Mouse (Mus musculus) G1E (cell line): ENCODE results near the gene Bcar1. TPM values are rescaled to one million over a fixed set of nuclear protein-coding genes. Genes with fewer than 3 reads are reported as not detected.

Source experiments
- ATAC-seq: 2 replicates; pipeline ENCODE4 v1.8.0; 2016; ENCODE audit warnings: mild to moderate bottlenecking; ENCODE audit not compliant: insufficient number of reproducible peaks, poor library complexity, low FRiP score, severe bottlenecking; ENCODE audit errors: extremely low read depth
- DNase-seq: peaks from one replicate; pipeline ENCODE4 v3.0.0; 2012; ENCODE audit warnings: low spot score
- H3K27me3 ChIP-seq: 2 replicates; pipeline ENCODE4 v1.6.1; 2012; ENCODE audit warnings: mild to moderate bottlenecking, low read length, inconsistent platforms; ENCODE audit not compliant: insufficient read depth
- H3K36me3 ChIP-seq: replicated peaks from 2 replicates; pipeline ENCODE3; 2012; ENCODE audit warnings: mild to moderate bottlenecking, inconsistent platforms
- H3K4me1 ChIP-seq: 2 replicates; pipeline ENCODE4 v1.6.1; 2012; ENCODE audit warnings: low read depth, low read length, inconsistent platforms, mixed read lengths; ENCODE audit not compliant: insufficient read depth
- H3K4me3 ChIP-seq: 2 replicates; pipeline ENCODE4 v1.5.1; 2012; ENCODE audit warnings: low read depth, mild to moderate bottlenecking, inconsistent platforms, low read length, moderate library complexity, mixed read lengths
- H3K9me3 ChIP-seq: replicated peaks from 2 replicates; pipeline ENCODE4 v1.6.1; 2012; ENCODE audit warnings: inconsistent platforms
- CTCF ChIP-seq: IDR thresholded peaks from 2 replicates; pipeline ENCODE4 v1.5.1; 2012; ENCODE audit warnings: low read depth, low read length, inconsistent platforms, mixed read lengths
- GATA1 ChIP-seq: IDR thresholded peaks from 2 replicates; pipeline ENCODE4 v1.6.1; 2012; ENCODE audit warnings: borderline replicate concordance, low read length, inconsistent platforms, mixed read lengths
- GATA2 ChIP-seq: IDR thresholded peaks from 2 replicates; pipeline ENCODE4 v1.6.1; 2012; ENCODE audit warnings: low read depth, low read length, inconsistent platforms, borderline replicate concordance
- POLR2AphosphoS5 ChIP-seq: IDR thresholded peaks from 2 replicates; pipeline ENCODE4 v1.6.1; 2012; ENCODE audit warnings: low read depth, low read length, inconsistent platforms; ENCODE audit not compliant: insufficient replicate concordance
- TAL1 ChIP-seq: conservative IDR thresholded peaks from 2 replicates; pipeline ENCODE4 v1.6.1; 2012; ENCODE audit warnings: low read depth, low read length, inconsistent platforms, mixed read lengths
- polyA plus RNA-seq: library from polyadenylated mRNA; stranded (reverse); fragments of >175 nt; gene quantifications from 2 replicates; pipeline ENCODE4 v1.2.3, GENCODE M21; 2012
- total RNA-seq, 2 experiments: library from RNA; stranded (forward) in 1 of 2; stranded (reverse) in 1 of 2; fragments of 200-1000 nt in 1 of 2; fragments of >200 nt in 1 of 2; fragmentation: Nextera tagmentation in 1 of 2; gene quantifications; 2 replicates each; pipeline ENCODE4 v1.2.3; 2014 to 2017

Gene Bcar1
- total and polyA plus RNA-seq, 3 experiments = 0.39 to 1.1 (median 1.0) TPM

- H3K4me1 ChIP-seq = peaks cover 20% of the 10 kb centered on the region
- H3K9me3 ChIP-seq = no peaks in the 10 kb centered on the region
- DNase-seq = no peak
- no peak overlapping the region for H3K4me3 ChIP-seq
- no peak for TF ChIP-seq GATA2
- no peak for TF ChIP-seq GATA1
- no peak for TF ChIP-seq POLR2AphosphoS5
- TF ChIP-seq TAL1 = no peak
- TF ChIP-seq CTCF = no peak
- no peaks in the 10 kb centered on the region for H3K27me3 ChIP-seq
- no peak for ATAC-seq
- H3K36me3 ChIP-seq = peaks cover 87% of the 10 kb centered on the region
Observed at GRCm38 (mm10) chr8:111778801-111779200, 35.2 kb upstream of the Bcar1 start.

- ATAC-seq (no peak), DNase-seq (no peak)
- no peaks in the 10 kb centered on the region for H3K9me3 ChIP-seq
- peaks cover 22% of the 10 kb centered on the region for H3K4me1 ChIP-seq
- H3K27me3 ChIP-seq = no peaks in the 10 kb centered on the region
- no peak for TF ChIP-seq GATA1
- no peak for TF ChIP-seq TAL1
- TF ChIP-seq POLR2AphosphoS5 = no peak
- H3K4me3 ChIP-seq = no peak overlapping the region
- H3K36me3 ChIP-seq = peaks cover 84% of the 10 kb centered on the region
Observed at GRCm38 (mm10) chr8:111776492-111776891, 32.9 kb upstream of the Bcar1 start.

GRCm38 (mm10) chr8:111775766-111776165, 32.2 kb upstream of the Bcar1 start:
- TF ChIP-seq CTCF (no peak), POLR2AphosphoS5 (no peak), GATA2 (no peak), GATA1 (no peak), TAL1 (no peak)
- DNase-seq (no peak), ATAC-seq (no peak)
- no peaks in the 10 kb centered on the region for H3K27me3 ChIP-seq
- H3K4me1 ChIP-seq = peaks cover 24% of the 10 kb centered on the region
- no peaks in the 10 kb centered on the region for H3K9me3 ChIP-seq
- H3K36me3 ChIP-seq = peaks cover 86% of the 10 kb centered on the region
- no peak overlapping the region for H3K4me3 ChIP-seq

GRCm38 (mm10) chr8:111773476-111773875, 29.9 kb upstream of the Bcar1 start:
- no peak for DNase-seq
- Histone ChIP-seq H3K4me1 (peaks cover 34% of the 10 kb centered on the region), H3K4me3 (no peak overlapping the region), H3K36me3 (peaks cover 84% of the 10 kb centered on the region), H3K27me3 (no peaks in the 10 kb centered on the region), H3K9me3 (no peaks in the 10 kb centered on the region)
- ATAC-seq = no peak
- TF ChIP-seq TAL1 (no peak), POLR2AphosphoS5 (no peak), GATA1 (no peak), CTCF (no peak), GATA2 (no peak)

DNA sequence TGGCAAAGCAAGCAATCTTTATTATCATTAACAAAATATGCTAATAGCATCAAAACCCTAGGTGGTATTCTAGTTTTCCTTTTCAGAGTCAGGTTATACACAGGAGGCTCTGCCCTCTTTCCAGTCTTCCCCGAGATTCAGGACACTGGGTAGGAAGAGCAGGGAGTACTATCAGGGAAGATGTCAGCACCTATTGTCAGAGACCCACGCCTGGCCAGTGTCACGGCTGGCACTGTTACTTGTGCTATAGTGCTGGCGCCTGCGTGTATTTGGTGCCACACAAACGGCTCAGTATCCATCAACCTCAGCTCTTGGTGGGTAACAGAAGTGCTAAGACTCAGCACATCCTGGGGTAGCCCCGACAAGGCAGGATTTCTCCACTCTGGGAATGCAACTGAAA, 29.4 kb upstream of the Bcar1 start:
- TF ChIP-seq TAL1 = no peak
- TF ChIP-seq CTCF = no peak
- no peak for TF ChIP-seq POLR2AphosphoS5
- TF ChIP-seq GATA2 = no peak
- no peak for TF ChIP-seq GATA1
- H3K4me3 ChIP-seq = no peak overlapping the region
- peaks cover 84% of the 10 kb centered on the region for H3K36me3 ChIP-seq
- no peaks in the 10 kb centered on the region for H3K9me3 ChIP-seq
- DNase-seq (no peak), ATAC-seq (no peak)
- no peaks in the 10 kb centered on the region for H3K27me3 ChIP-seq
- H3K4me1 ChIP-seq = peaks cover 34% of the 10 kb centered on the region

DNA sequence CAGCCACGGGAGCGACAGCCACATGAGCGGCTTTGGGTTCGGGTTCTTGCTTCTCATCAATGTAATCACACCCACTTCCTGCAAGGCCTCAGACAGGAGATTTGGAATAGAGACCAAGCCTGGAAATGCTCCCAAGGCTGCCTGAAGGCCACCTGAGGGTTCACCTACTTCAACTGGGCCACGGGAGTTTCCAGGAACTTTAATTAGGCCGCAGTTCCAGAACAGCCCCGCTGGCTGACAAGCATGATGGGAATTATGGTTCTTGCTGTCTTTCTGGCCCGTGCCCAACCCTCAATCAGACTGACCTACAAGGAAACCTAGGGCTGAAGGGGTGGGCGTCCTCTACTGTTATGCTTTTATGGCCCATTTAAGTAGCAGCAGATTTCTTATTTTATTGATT, 28.5 kb upstream of the Bcar1 start:
- Histone ChIP-seq H3K36me3 (peaks cover 88% of the 10 kb centered on the region), H3K9me3 (no peaks in the 10 kb centered on the region), H3K4me1 (peaks cover 32% of the 10 kb centered on the region), H3K27me3 (no peaks in the 10 kb centered on the region), H3K4me3 (no peak overlapping the region)
- ATAC-seq (no peak), DNase-seq (no peak)
- TF ChIP-seq TAL1 (no peak), GATA2 (no peak), POLR2AphosphoS5 (no peak), GATA1 (no peak), CTCF (no peak)
